Mouse (Mus musculus) forebrain, embryonic 14.5 days (tissue): ENCODE data around the gene Sertad2. TPM values are rescaled to one million over a fixed set of nuclear protein-coding genes. Genes with fewer than 3 reads are reported as not detected.

ENCODE experiments used
- ATAC-seq: fragments of 200-750 bp; cut with Nextera tagmentation; 2 replicates; pipeline ENCODE4 v1.8.0; 2017; ENCODE audit warnings: mild to moderate bottlenecking, moderate library complexity
- DNase-seq: peaks from one replicate; pipeline ENCODE4 v3.0.0-alpha.2; 2015; ENCODE audit warnings: low spot score
- H3K27ac ChIP-seq: fragments of 300-500 bp; sonication (generic); 2 replicates; pipeline ENCODE4 v1.5.1; 2014; ENCODE audit warnings: low read depth, mild to moderate bottlenecking, control low read depth, low read length, moderate library complexity
- H3K27me3 ChIP-seq: fragments of 300-500 bp; sonication (generic); replicated peaks from 2 replicates; pipeline ENCODE4 v1.6.1; 2014; ENCODE audit warnings: low read length, control low read depth, mixed read lengths; ENCODE audit not compliant: control insufficient read depth, insufficient read depth
- H3K36me3 ChIP-seq: fragments of 300-500 bp; sonication (generic); 2 replicates; pipeline ENCODE4 v1.6.1; 2014; ENCODE audit warnings: low read length, control low read depth; ENCODE audit not compliant: control insufficient read depth, insufficient read depth
- H3K4me1 ChIP-seq: fragments of 300-500 bp; sonication (generic); 2 replicates; pipeline ENCODE4 v1.6.1; 2014; ENCODE audit warnings: antibody characterized with exemption, low read length, control low read depth; ENCODE audit not compliant: control insufficient read depth, insufficient read depth
- H3K4me2 ChIP-seq: fragments of 300-500 bp; sonication (generic); 2 replicates; pipeline ENCODE4 v1.6.1; 2014; ENCODE audit warnings: mild to moderate bottlenecking, control low read depth, low read length
- H3K4me3 ChIP-seq: fragments of 300-500 bp; sonication (generic); 2 replicates; pipeline ENCODE4 v1.5.1; 2014; ENCODE audit warnings: low read depth, low read length, control low read depth
- H3K9ac ChIP-seq: fragments of 300-500 bp; sonication (generic); 2 replicates; pipeline ENCODE4 v1.6.1; 2014; ENCODE audit warnings: mild to moderate bottlenecking, low read length, control low read depth, moderate library complexity
- H3K9me3 ChIP-seq: fragments of 300-500 bp; sonication (generic); replicated peaks from 2 replicates; pipeline ENCODE4 v1.6.1; 2016; ENCODE audit warnings: low read length, control low read depth, mixed read lengths; ENCODE audit not compliant: control insufficient read depth
- WGBS: fragments of 180-500 bp; shearing (Covaris S2); extraction: QIAGEN DNeasy Blood & Tissue Kit; methylation state at CpG from one replicate; pipeline ENCODE4 v1.1.7; 2014; 5-methylcytosine and 5-hydroxymethylcytosine counted together
- polyA plus RNA-seq: library from polyadenylated mRNA; unstranded; fragments of >200 nt; fragmentation: Nextera tagmentation; extraction: Ambion mirVana; gene quantifications from 2 replicates; pipeline ENCODE4 v1.2.1, GENCODE M21; 2014

Sertad2 gene
- polyA plus RNA-seq, 1 experiment from 2014 or later: 23.2 TPM

DNA sequence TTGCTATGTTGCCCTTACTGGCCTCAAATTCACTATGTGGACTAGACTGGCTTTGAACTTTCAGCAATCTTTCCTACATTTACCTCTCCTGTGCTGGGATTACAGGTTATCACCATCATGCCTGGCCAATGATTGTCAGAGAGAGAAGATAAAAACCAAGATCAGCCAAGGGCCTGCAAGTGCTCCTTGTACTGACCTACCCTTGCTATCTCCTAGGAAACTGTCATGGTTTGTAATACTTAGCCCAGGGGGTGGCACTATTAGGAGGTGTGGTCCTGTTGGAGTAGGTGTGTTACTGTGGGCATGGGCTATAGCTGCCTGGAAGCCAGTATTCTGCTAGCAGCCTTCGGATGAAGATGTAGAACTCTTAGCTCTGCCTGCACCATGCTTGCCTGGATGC, 18.6 kb upstream of the Sertad2 start:
- no peak overlapping the region for H3K4me2 ChIP-seq
- H3K27ac ChIP-seq: no peak overlapping the region
- no peaks in the 10 kb centered on the region for H3K9me3 ChIP-seq
- H3K9ac ChIP-seq: no peak overlapping the region
- H3K4me3 ChIP-seq: no peak overlapping the region
- no peaks in the 10 kb centered on the region for H3K36me3 ChIP-seq
- no peak for ATAC-seq
- H3K4me1 ChIP-seq: no peaks in the 10 kb centered on the region
- 91% methylated on average over 1 of the region's 1 CpGs for WGBS
- H3K27me3 ChIP-seq: no peaks in the 10 kb centered on the region
- DNase-seq: no peak

DNA sequence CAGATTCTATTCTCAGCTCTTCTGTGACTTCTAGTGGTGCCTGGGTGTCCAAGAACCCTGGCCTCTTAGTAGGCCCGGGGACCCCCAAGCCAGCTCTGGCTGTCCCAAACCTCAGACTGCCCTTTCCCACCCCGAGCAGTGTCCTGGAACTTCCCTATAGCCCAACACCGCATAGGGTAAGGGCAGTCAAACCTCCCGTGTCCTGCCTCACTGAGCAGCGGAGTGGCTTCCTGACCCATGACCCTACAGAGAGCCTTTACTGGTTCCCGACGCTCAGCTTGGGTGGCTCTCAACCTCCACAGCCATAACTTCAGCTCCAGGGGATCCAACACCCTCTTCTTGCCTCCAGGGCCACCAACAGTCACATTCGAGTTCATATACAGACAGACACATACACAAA, 17.1 kb upstream of the Sertad2 start:
- 85% methylated on average over 8 of the region's 8 CpGs for WGBS
- H3K27me3 ChIP-seq: no peaks in the 10 kb centered on the region
- no peak overlapping the region for H3K27ac ChIP-seq
- H3K4me2 ChIP-seq: no peak overlapping the region
- H3K36me3 ChIP-seq: no peaks in the 10 kb centered on the region
- H3K9me3 ChIP-seq: no peaks in the 10 kb centered on the region
- no peaks in the 10 kb centered on the region for H3K4me1 ChIP-seq
- ATAC-seq (no peak), DNase-seq (no peak)
- H3K9ac ChIP-seq: no peak overlapping the region
- H3K4me3 ChIP-seq: no peak overlapping the region

DNA sequence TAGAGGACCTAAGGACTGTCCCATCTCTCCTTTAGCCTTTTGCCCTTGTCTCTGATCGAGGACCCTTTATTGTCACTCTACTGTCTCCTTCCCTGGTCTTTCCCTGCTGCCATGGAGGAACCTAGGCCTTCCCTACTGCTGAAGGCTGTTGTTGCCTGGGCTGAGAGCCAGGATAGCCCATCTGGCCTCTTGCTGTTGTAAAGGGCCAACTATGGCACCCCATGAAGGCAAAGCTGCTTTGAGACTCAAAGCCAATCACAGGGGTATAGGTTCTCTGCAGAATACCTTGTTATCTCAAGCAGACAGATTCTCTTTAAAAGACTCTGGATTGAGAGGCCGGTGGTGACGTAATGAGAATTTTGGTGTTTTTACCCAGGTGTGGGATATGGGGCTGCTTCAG, 15.2 kb upstream of the Sertad2 start:
- peak; percentile 8 for DNase-seq
- 85% methylated on average over 3 of the region's 3 CpGs for WGBS

DNA sequence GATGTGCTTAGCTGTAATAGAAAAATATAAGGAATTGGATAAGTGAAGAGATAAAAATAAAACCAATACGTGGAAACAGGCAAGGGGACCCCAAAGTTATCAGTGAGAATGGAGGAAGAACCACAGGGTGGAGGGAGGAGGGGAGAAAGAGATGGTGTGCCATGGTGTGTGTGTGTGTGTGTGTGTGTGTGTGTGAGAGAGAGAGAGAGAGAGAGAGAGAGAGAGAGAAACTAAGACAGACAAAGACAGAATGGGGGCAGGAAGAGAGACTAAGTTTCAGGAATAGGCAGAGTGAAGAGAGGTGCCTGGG, 11.4 kb upstream of the Sertad2 start:
- H3K27ac ChIP-seq: no peak overlapping the region
- DNase-seq: no peak

More for the DNA sequence above, 15.2 kb upstream of the Sertad2 start:
- Histone ChIP-seq H3K4me3 (no peak overlapping the region), H3K9me3 (no peaks in the 10 kb centered on the region), H3K27ac (no peak overlapping the region), H3K4me2 (no peak overlapping the region), H3K4me1 (no peaks in the 10 kb centered on the region), H3K36me3 (no peaks in the 10 kb centered on the region), H3K27me3 (no peaks in the 10 kb centered on the region), H3K9ac (no peak overlapping the region)
- ATAC-seq: no peak

DNA sequence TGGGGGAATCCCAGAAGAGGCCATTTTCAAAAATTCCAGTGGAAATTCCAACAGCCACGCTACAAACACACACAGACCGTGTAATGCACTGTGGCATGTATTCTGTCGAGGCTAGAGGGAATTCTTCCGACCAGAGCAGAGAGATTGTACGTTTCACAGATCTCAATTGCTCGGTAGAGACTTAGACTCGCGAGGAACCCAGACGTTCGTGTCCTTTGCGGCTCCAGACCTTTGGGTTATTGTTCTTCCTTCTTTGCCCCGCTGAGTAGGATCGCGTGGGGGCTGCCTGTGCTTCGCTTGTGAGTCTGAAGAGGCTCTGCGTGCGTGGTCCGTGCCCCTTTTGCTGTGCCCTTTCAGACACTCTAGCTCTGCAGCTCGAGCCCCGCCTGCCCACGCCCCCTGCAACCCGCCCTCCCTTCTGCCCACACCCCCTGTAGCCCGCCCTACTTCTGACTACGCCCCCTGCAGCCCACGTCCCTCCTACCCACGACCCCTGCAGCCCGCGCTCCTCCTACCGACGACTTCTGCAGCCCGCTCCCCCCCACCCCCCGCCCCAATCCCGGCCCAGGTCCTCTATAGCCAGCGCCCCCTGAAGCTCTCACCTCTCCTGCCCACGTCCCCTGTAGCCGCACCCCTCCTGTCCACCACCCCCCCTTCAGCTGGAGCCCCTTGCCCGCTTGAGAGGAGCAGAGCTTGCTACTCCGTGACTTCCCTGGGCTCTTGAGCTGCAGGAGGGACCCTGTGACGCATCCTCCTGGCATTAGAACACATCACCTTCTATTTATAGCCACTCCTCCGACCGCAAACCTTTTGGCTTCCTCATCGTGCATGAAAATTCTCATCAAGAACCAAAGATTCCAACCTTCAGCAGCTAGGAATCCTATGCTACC, 10.8 kb upstream of the Sertad2 start:
- 2% methylated on average over 41 of the region's 42 CpGs for WGBS
- Histone ChIP-seq H3K4me3 (peak overlapping the region; percentile 46), H3K9ac (peak overlapping the region; percentile 74), H3K36me3 (no peaks in the 10 kb centered on the region), H3K9me3 (no peaks in the 10 kb centered on the region), H3K4me1 (no peaks in the 10 kb centered on the region), H3K27ac (peak overlapping the region; percentile 9; the same call in 1 of the 2 replicates), H3K4me2 (peak overlapping the region; percentile 78), H3K27me3 (no peaks in the 10 kb centered on the region)
- peak; percentile 60 for DNase-seq
- ATAC-seq: peak; percentile 92

More for the DNA sequence above, 11.4 kb upstream of the Sertad2 start:
- H3K4me2 ChIP-seq: peak overlapping the region; percentile 78
- no peaks in the 10 kb centered on the region for H3K36me3 ChIP-seq
- 24% methylated on average over 1 of the region's 1 CpGs for WGBS
- H3K9me3 ChIP-seq: no peaks in the 10 kb centered on the region
- ATAC-seq: no peak; the same call in 1 of the 2 replicates
- peak overlapping the region; percentile 74 for H3K9ac ChIP-seq
- no peaks in the 10 kb centered on the region for H3K27me3 ChIP-seq
- peak overlapping the region; percentile 46 for H3K4me3 ChIP-seq
- H3K4me1 ChIP-seq: no peaks in the 10 kb centered on the region

DNA sequence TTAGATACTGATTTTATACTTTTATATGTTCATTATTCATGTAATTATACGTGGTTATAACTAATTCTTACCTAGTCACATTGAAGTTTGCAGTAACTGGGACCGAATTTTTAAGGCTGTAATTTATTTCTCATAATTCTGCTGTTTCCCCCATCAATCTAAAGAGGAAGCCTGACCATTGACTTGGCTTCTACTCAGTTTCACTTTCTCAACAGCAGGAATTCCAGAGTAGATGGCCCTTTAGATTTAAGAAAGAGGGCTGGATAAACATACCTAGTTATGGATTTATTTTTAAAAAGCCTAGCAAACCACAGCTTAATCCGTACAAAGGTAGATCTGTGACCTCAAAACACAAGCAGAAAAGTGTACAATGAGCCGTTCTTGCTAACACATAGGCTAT, 9.8 kb upstream of the Sertad2 start:
- ATAC-seq: no peak
- Histone ChIP-seq H3K4me3 (no peak overlapping the region), H3K4me2 (no peak overlapping the region), H3K36me3 (no peaks in the 10 kb centered on the region), H3K9me3 (no peaks in the 10 kb centered on the region), H3K9ac (no peak overlapping the region), H3K27me3 (no peaks in the 10 kb centered on the region), H3K27ac (no peak overlapping the region), H3K4me1 (no peaks in the 10 kb centered on the region)
- DNase-seq: no peak
- WGBS: 89% methylated on average over 4 of the region's 4 CpGs

DNA sequence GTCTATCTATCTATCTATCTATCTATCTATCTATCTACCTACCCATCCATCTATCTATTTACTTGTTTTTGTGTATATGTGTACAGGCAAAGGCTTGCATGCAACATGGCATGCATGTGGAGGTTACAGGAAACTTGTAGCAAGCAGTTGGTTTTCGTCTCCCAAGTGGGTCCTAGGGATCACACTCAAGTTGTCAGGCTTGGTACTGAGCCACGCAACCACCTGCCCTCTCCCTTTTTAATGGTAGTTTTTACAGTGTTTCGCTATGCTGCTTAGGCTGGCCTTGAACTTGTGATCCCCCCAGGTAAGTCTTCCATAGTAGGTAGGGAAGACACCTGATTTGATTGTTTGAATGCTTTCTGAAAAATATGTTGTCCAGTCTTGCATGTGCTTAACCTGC, 5.8 kb upstream of the Sertad2 start:
- 89% methylated on average over 3 of the region's 3 CpGs for WGBS
- no peaks in the 10 kb centered on the region for H3K27me3 ChIP-seq
- no peak overlapping the region for H3K27ac ChIP-seq
- H3K4me1 ChIP-seq: 0 out of 2 replicates have a peak, but pooled peaks cover 4% of the 10 kb centered on the region
- no peak for ATAC-seq
- DNase-seq: no peak
- no peak overlapping the region for H3K4me2 ChIP-seq
- H3K9ac ChIP-seq: no peak overlapping the region
- H3K36me3 ChIP-seq: no peaks in the 10 kb centered on the region
- no peak overlapping the region for H3K4me3 ChIP-seq
- H3K9me3 ChIP-seq: no peaks in the 10 kb centered on the region

DNA sequence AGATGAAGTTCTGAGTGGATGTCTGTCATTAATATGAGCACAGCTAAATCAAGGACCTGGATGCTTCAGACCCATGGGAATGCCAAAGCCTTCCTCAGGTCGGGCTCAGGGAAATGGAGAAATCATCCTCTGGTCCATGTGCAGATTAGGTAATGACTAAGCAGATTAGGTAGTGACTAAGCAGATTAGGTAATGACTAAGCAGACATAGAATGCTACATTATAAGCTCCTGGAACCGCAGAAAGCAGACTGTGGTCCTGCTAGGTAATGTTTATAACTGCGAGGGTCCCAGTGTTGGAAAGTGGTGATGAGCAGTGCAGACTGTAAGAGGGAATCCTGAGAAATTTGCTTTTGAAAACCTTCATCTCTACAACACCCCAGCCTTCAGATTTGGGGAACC, 4.6 kb upstream of the Sertad2 start:
- ATAC-seq (no peak), DNase-seq (no peak)
- no peak overlapping the region for H3K9ac ChIP-seq
- H3K27ac ChIP-seq: no peak overlapping the region
- 76% methylated on average over 3 of the region's 3 CpGs for WGBS
- no peaks in the 10 kb centered on the region for H3K27me3 ChIP-seq
- H3K9me3 ChIP-seq: no peaks in the 10 kb centered on the region
- 0 out of 2 replicates have a peak, but pooled peaks cover 4% of the 10 kb centered on the region for H3K4me1 ChIP-seq
- H3K4me3 ChIP-seq: no peak overlapping the region
- no peaks in the 10 kb centered on the region for H3K36me3 ChIP-seq
- H3K4me2 ChIP-seq: no peak overlapping the region

DNA sequence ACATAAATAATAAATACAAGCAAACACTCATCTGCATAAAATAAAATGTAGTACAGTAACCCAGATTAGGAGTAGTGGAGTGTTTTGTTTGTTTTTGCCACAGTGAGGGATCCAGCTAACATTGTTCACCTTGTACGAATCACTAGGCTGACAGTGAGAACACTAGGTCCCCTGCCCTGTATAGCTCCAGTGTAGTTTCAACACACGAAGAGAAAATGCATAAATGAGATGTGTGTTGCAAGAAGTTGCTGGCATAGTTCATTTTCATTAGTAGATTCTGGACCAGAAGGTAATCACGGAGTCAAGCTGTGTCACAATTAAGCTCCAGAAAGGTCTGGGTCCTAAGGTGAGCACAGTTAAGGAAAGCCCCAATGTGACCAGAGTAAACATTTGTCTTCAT, 1.8 kb upstream of the Sertad2 start:
- H3K27me3 ChIP-seq: no peaks in the 10 kb centered on the region
- H3K9ac ChIP-seq: no peak overlapping the region
- no peaks in the 10 kb centered on the region for H3K9me3 ChIP-seq
- DNase-seq: no peak
- ATAC-seq: no peak
- 74% methylated on average over 3 of the region's 3 CpGs for WGBS
- no peak overlapping the region for H3K4me3 ChIP-seq
- H3K36me3 ChIP-seq: no peaks in the 10 kb centered on the region
- H3K4me2 ChIP-seq: no peak overlapping the region; the same call in 1 of the 2 replicates
- H3K27ac ChIP-seq: no peak overlapping the region
- H3K4me1 ChIP-seq: peaks cover 15% of the 10 kb centered on the region; the same call in 1 of the 2 replicates
